Mouse (Mus musculus) monocyte, adult 5-6 weeks (primary cell): ENCODE measurements around the gene Zc3h14. TPM values are rescaled to one million over a fixed set of nuclear protein-coding genes. Genes with fewer than 3 reads are reported as not detected.

ENCODE experiments used
- ATAC-seq: fragments of 153-309, 156-312 bp; replicated peaks from 2 replicates; pipeline ENCODE4 v1.8.0; 2017; ENCODE audit warnings: mild to moderate bottlenecking; ENCODE audit not compliant: low TSS enrichment, insufficient number of reproducible peaks, severe bottlenecking, poor library complexity, low FRiP score
- total RNA-seq: library from RNA; stranded (forward); fragments of 200-1000, 200-491, 200-594 nt; gene quantifications from 3 replicates; pipeline ENCODE4 v1.2.3, GENCODE M21; 2017

Zc3h14 gene
- total RNA-seq, result 54.5 to 93.2 TPM (median 92.7 TPM) in 3 replicates

- ATAC-seq, result peak; percentile 81
Measured at GRCm38 (mm10) chr12:98746746-98747379, at the start of gene Zc3h14. Gene Zc3h14 (plus strand): TSS chr12:98746964.

- no peak for ATAC-seq
Measured at GRCm38 (mm10) chr12:98697202-98697601, 49.6 kb upstream of the Zc3h14 start.

GRCm38 (mm10) chr12:98701564-98701963, 45.2 kb upstream of the Zc3h14 start:
- ATAC-seq, result no peak

- no peak for ATAC-seq
Measured at GRCm38 (mm10) chr12:98703554-98703953, 43.2 kb upstream of the Zc3h14 start.

GRCm38 (mm10) chr12:98703961-98704360, 42.8 kb upstream of the Zc3h14 start:
- no peak for ATAC-seq

- ATAC-seq, result no peak
Measured at GRCm38 (mm10) chr12:98712819-98713218, 33.9 kb upstream of the Zc3h14 start.

GRCm38 (mm10) chr12:98713621-98714103, 33.1 kb upstream of the Zc3h14 start:
- ATAC-seq, result no peak

GRCm38 (mm10) chr12:98714757-98715156, 32.0 kb upstream of the Zc3h14 start:
- ATAC-seq, result no peak

GRCm38 (mm10) chr12:98716142-98716541, 30.6 kb upstream of the Zc3h14 start:
- ATAC-seq, result no peak

GRCm38 (mm10) chr12:98720628-98721027, 26.1 kb upstream of the Zc3h14 start:
- ATAC-seq, result no peak

- no peak for ATAC-seq
Measured at GRCm38 (mm10) chr12:98721030-98721429, 25.7 kb upstream of the Zc3h14 start.

GRCm38 (mm10) chr12:98724224-98724623, 22.5 kb upstream of the Zc3h14 start:
- ATAC-seq, result no peak

- ATAC-seq, result no peak
Measured at GRCm38 (mm10) chr12:98724976-98725375, 21.8 kb upstream of the Zc3h14 start.

GRCm38 (mm10) chr12:98726078-98726477, 20.7 kb upstream of the Zc3h14 start:
- ATAC-seq, result no peak

- ATAC-seq, result no peak
Measured at GRCm38 (mm10) chr12:98727186-98727585, 19.6 kb upstream of the Zc3h14 start.

- ATAC-seq, result no peak
Measured at GRCm38 (mm10) chr12:98730682-98731081, 16.1 kb upstream of the Zc3h14 start.

- ATAC-seq, result no peak
Measured at GRCm38 (mm10) chr12:98733165-98733564, 13.6 kb upstream of the Zc3h14 start.

- ATAC-seq, result no peak
Measured at GRCm38 (mm10) chr12:98733776-98734175, 13.0 kb upstream of the Zc3h14 start.

GRCm38 (mm10) chr12:98734246-98734879, 12.4 kb upstream of the Zc3h14 start:
- peak; percentile 87 for ATAC-seq
